Mouse (Mus musculus) forebrain, embryonic 12.5 days (tissue): Measurements from ENCODE around the gene Eps15l1. TPM values are rescaled to one million over a fixed set of nuclear protein-coding genes. Genes with fewer than 3 reads are reported as not detected.

Experiments
- ATAC-seq: fragments of 200-750 bp; cut with Nextera tagmentation; 2 replicates; pipeline ENCODE4 v1.8.0; 2017; ENCODE audit warnings: moderate TSS enrichment; ENCODE audit not compliant: low FRiP score
- H3K27ac ChIP-seq: fragments of 300-500 bp; sonication (generic); 2 replicates; pipeline ENCODE4 v1.5.1; 2016; ENCODE audit warnings: mild to moderate bottlenecking
- H3K27me3 ChIP-seq: fragments of 300-500 bp; sonication (generic); 2 replicates; pipeline ENCODE4 v1.6.1; 2016; ENCODE audit warnings: mild to moderate bottlenecking
- H3K36me3 ChIP-seq: fragments of 300-500 bp; sonication (generic); replicated peaks from 2 replicates; pipeline ENCODE4 v1.6.1; 2016; ENCODE audit warnings: mild to moderate bottlenecking
- H3K4me1 ChIP-seq: fragments of 300-500 bp; sonication (generic); 2 replicates; pipeline ENCODE4 v1.6.1; 2016
- H3K4me2 ChIP-seq: fragments of 300-500 bp; sonication (generic); 2 replicates; pipeline ENCODE4 v1.6.1; 2016; ENCODE audit warnings: mild to moderate bottlenecking, moderate library complexity
- H3K4me3 ChIP-seq: fragments of 300-500 bp; sonication (generic); replicated peaks from 2 replicates; pipeline ENCODE4 v1.5.1; 2016; ENCODE audit warnings: mild to moderate bottlenecking
- H3K9ac ChIP-seq: fragments of 300-500 bp; sonication (generic); 2 replicates; pipeline ENCODE4 v1.6.1; 2016; ENCODE audit warnings: mild to moderate bottlenecking
- H3K9me3 ChIP-seq: fragments of 300-500 bp; sonication (generic); 2 replicates; pipeline ENCODE4 v1.6.1; 2016
- WGBS: fragments of 180-500 bp; shearing (Covaris S2); methylation state at CpG from one replicate; pipeline ENCODE4 v1.1.7; 2016; 5-methylcytosine and 5-hydroxymethylcytosine counted together
- polyA plus RNA-seq: library from polyadenylated mRNA; unstranded; fragments of >200 nt; fragmentation: Nextera tagmentation; extraction: Ambion mirVana; gene quantifications from 2 replicates; pipeline ENCODE4 v1.2.1, GENCODE M21; 2016

Eps15l1 gene
- polyA plus RNA-seq, 1 experiment from 2014 or later = 74.3 TPM

GRCm38 (mm10) chr8:72402981-72403380 is 18.3 kb downstream of the Eps15l1 start:
- no peak for ATAC-seq
- H3K9me3 ChIP-seq = no peaks in the 10 kb centered on the region
- peaks cover 3% of the 10 kb centered on the region; the same call in 1 of the 2 replicates for H3K4me1 ChIP-seq
- H3K27ac ChIP-seq = no peak overlapping the region
- peaks cover 17% of the 10 kb centered on the region for H3K36me3 ChIP-seq
- H3K4me3 ChIP-seq = no peak overlapping the region
- H3K27me3 ChIP-seq = no peaks in the 10 kb centered on the region
- no peak overlapping the region for H3K9ac ChIP-seq
- WGBS = 87% methylated on average over 3 of the region's 3 CpGs
- no peak overlapping the region for H3K4me2 ChIP-seq

GRCm38 (mm10) chr8:72401381-72401780 is 19.9 kb downstream of the Eps15l1 start:
- Histone ChIP-seq H3K4me3 (no peak overlapping the region), H3K4me2 (no peak overlapping the region), H3K27me3 (no peaks in the 10 kb centered on the region), H3K36me3 (peaks cover 33% of the 10 kb centered on the region), H3K9me3 (no peaks in the 10 kb centered on the region), H3K27ac (no peak overlapping the region), H3K9ac (no peak overlapping the region), H3K4me1 (peaks cover 3% of the 10 kb centered on the region; the same call in 1 of the 2 replicates)
- ATAC-seq = no peak
- 94% methylated on average over 1 of the region's 1 CpGs for WGBS

- no peak overlapping the region for H3K9ac ChIP-seq
- no peaks in the 10 kb centered on the region for H3K27me3 ChIP-seq
- no peaks in the 10 kb centered on the region for H3K9me3 ChIP-seq
- H3K4me1 ChIP-seq = no peaks in the 10 kb centered on the region
- no peak overlapping the region for H3K4me3 ChIP-seq
- no peak overlapping the region for H3K27ac ChIP-seq
- 92% methylated on average over 2 of the region's 2 CpGs for WGBS
- peaks cover 99% of the 10 kb centered on the region for H3K36me3 ChIP-seq
- ATAC-seq = no peak
- no peak overlapping the region for H3K4me2 ChIP-seq
Measured at GRCm38 (mm10) chr8:72385737-72386136, 35.5 kb downstream of the Eps15l1 start.

GRCm38 (mm10) chr8:72382395-72382794 is 38.9 kb downstream of the Eps15l1 start:
- Histone ChIP-seq H3K4me3 (no peak overlapping the region), H3K4me2 (no peak overlapping the region), H3K9ac (no peak overlapping the region), H3K4me1 (no peaks in the 10 kb centered on the region), H3K9me3 (no peaks in the 10 kb centered on the region), H3K27me3 (no peaks in the 10 kb centered on the region), H3K36me3 (peaks cover 99% of the 10 kb centered on the region), H3K27ac (no peak overlapping the region)
- WGBS = 48% methylated on average over 5 of the region's 5 CpGs
- no peak for ATAC-seq

- 95% methylated on average over 8 of the region's 8 CpGs for WGBS
- peaks cover 99% of the 10 kb centered on the region for H3K36me3 ChIP-seq
- no peak for ATAC-seq
Measured at GRCm38 (mm10) chr8:72380656-72381055, 40.6 kb downstream of the Eps15l1 start.

GRCm38 (mm10) chr8:72376900-72377299 is 44.4 kb downstream of the Eps15l1 start:
- Histone ChIP-seq H3K4me2 (no peak overlapping the region), H3K27me3 (no peaks in the 10 kb centered on the region), H3K9me3 (no peaks in the 10 kb centered on the region), H3K4me3 (no peak overlapping the region), H3K9ac (no peak overlapping the region), H3K36me3 (peaks cover 97% of the 10 kb centered on the region), H3K4me1 (no peaks in the 10 kb centered on the region), H3K27ac (no peak overlapping the region)
- WGBS = 96% methylated on average over 2 of the region's 2 CpGs
- no peak for ATAC-seq

More at GRCm38 (mm10) chr8:72380656-72381055, 40.6 kb downstream of the Eps15l1 start:
- H3K9ac ChIP-seq = no peak overlapping the region
- no peaks in the 10 kb centered on the region for H3K9me3 ChIP-seq
- no peak overlapping the region for H3K4me3 ChIP-seq
- no peaks in the 10 kb centered on the region for H3K27me3 ChIP-seq
- H3K27ac ChIP-seq = no peak overlapping the region
- no peaks in the 10 kb centered on the region for H3K4me1 ChIP-seq
- no peak overlapping the region for H3K4me2 ChIP-seq

- Histone ChIP-seq H3K9ac (no peak overlapping the region), H3K4me3 (no peak overlapping the region), H3K27me3 (no peaks in the 10 kb centered on the region), H3K4me1 (no peaks in the 10 kb centered on the region), H3K36me3 (peaks cover 97% of the 10 kb centered on the region), H3K4me2 (no peak overlapping the region), H3K27ac (no peak overlapping the region), H3K9me3 (no peaks in the 10 kb centered on the region)
- whole genome bisulfite sequencing = 94% methylated on average over 5 of the region's 5 CpGs
- ATAC-seq = no peak
Measured at GRCm38 (mm10) chr8:72376309-72376708, 45.0 kb downstream of the Eps15l1 start.

GRCm38 (mm10) chr8:72375161-72375560 is 46.1 kb downstream of the Eps15l1 start:
- no peak for ATAC-seq
- Histone ChIP-seq H3K9ac (no peak overlapping the region), H3K36me3 (peaks cover 97% of the 10 kb centered on the region), H3K27me3 (no peaks in the 10 kb centered on the region), H3K27ac (no peak overlapping the region), H3K9me3 (no peaks in the 10 kb centered on the region), H3K4me3 (no peak overlapping the region), H3K4me2 (no peak overlapping the region), H3K4me1 (no peaks in the 10 kb centered on the region)
- 95% methylated on average over 5 of the region's 5 CpGs for WGBS

GRCm38 (mm10) chr8:72372311-72372710 is 48.9 kb downstream of the Eps15l1 start:
- H3K9ac ChIP-seq = no peak overlapping the region
- 90% methylated on average over 4 of the region's 4 CpGs for WGBS
- no peaks in the 10 kb centered on the region for H3K4me1 ChIP-seq
- peaks cover 97% of the 10 kb centered on the region for H3K36me3 ChIP-seq
- H3K4me3 ChIP-seq = no peak overlapping the region
- no peak overlapping the region for H3K4me2 ChIP-seq
- no peak for ATAC-seq
- H3K9me3 ChIP-seq = no peaks in the 10 kb centered on the region
- no peak overlapping the region for H3K27ac ChIP-seq
- no peaks in the 10 kb centered on the region for H3K27me3 ChIP-seq

- Histone ChIP-seq H3K27me3 (no peaks in the 10 kb centered on the region), H3K4me1 (no peaks in the 10 kb centered on the region), H3K9me3 (no peaks in the 10 kb centered on the region), H3K4me2 (no peak overlapping the region), H3K36me3 (peaks cover 97% of the 10 kb centered on the region), H3K27ac (no peak overlapping the region), H3K9ac (no peak overlapping the region), H3K4me3 (no peak overlapping the region)
- no peak for ATAC-seq
- 96% methylated on average over 3 of the region's 3 CpGs for WGBS
Measured at GRCm38 (mm10) chr8:72371356-72371755, 49.9 kb downstream of the Eps15l1 start.

GRCm38 (mm10) chr8:72366435-72366834 is 54.8 kb downstream of the Eps15l1 start:
- WGBS = 87% methylated on average over 2 of the region's 2 CpGs
- Histone ChIP-seq H3K36me3 (peaks cover 99% of the 10 kb centered on the region), H3K4me1 (no peaks in the 10 kb centered on the region), H3K9ac (no peak overlapping the region), H3K4me3 (no peak overlapping the region), H3K9me3 (no peaks in the 10 kb centered on the region), H3K4me2 (no peak overlapping the region), H3K27ac (no peak overlapping the region), H3K27me3 (no peaks in the 10 kb centered on the region)
- no peak for ATAC-seq

- Histone ChIP-seq H3K9me3 (no peaks in the 10 kb centered on the region), H3K4me3 (no peak overlapping the region), H3K27me3 (no peaks in the 10 kb centered on the region), H3K4me1 (no peaks in the 10 kb centered on the region), H3K9ac (no peak overlapping the region), H3K36me3 (peaks cover 100% of the 10 kb centered on the region), H3K27ac (no peak overlapping the region), H3K4me2 (no peak overlapping the region)
- peak; percentile 58; the same call in 1 of the 2 replicates for ATAC-seq
- WGBS = 35% methylated on average over 3 of the region's 3 CpGs
Measured at GRCm38 (mm10) chr8:72365826-72366225, 55.4 kb downstream of the Eps15l1 start.

GRCm38 (mm10) chr8:72365016-72365415 is 56.2 kb downstream of the Eps15l1 start:
- Histone ChIP-seq H3K4me3 (no peak overlapping the region), H3K9ac (no peak overlapping the region), H3K36me3 (peaks cover 96% of the 10 kb centered on the region), H3K27me3 (no peaks in the 10 kb centered on the region), H3K9me3 (no peaks in the 10 kb centered on the region), H3K27ac (no peak overlapping the region), H3K4me2 (no peak overlapping the region), H3K4me1 (no peaks in the 10 kb centered on the region)
- ATAC-seq = no peak
- 95% methylated on average over 2 of the region's 2 CpGs for WGBS
